Mouse (Mus musculus): ENCODE data around the gene Mep1a. TPM values are rescaled to one million over a fixed set of nuclear protein-coding genes. Genes with fewer than 3 reads are reported as not detected.

The Mep1a gene
- total and polyA plus RNA-seq, 3 experiments: not detected

GRCm38 (mm10) chr17:43544040-43544439 is 41.4 kb upstream of the Mep1a start:
- no peaks in the 10 kb centered on the region for H3K79me2 ChIP-seq (ENCODE audit: control insufficient read depth, insufficient read depth, low read length, poor library complexity)
- H3K9ac ChIP-seq (ENCODE audit: control insufficient read depth, low read depth, low read length, poor library complexity, severe bottlenecking): no peak overlapping the region
- H3K27ac ChIP-seq (ENCODE audit: control insufficient read depth, low read depth, low read length): no peak overlapping the region
- DNase-seq (ENCODE audit: low read depth, low spot score): no peak
- no peaks in the 10 kb centered on the region for H3K9me3 ChIP-seq (replicated peaks; ENCODE audit: insufficient read depth, low read length)
- no peaks in the 10 kb centered on the region for H3K36me3 ChIP-seq (ENCODE audit: control insufficient read depth in 1 of 2, insufficient read depth in 2 of 2, low read length in 2 of 2)
- no peaks in the 10 kb centered on the region for H3K4me1 ChIP-seq (ENCODE audit: control insufficient read depth in 1 of 2, insufficient read depth in 2 of 2, low read length in 2 of 2)
- H3K4me3 ChIP-seq (ENCODE audit: control insufficient read depth in 1 of 2, insufficient read depth in 1 of 2, low read depth in 2 of 2, low read length in 2 of 2): no peak overlapping the region
- TF ChIP-seq RCOR1 (IDR thresholded peaks at IDR 0.05; ENCODE audit: low read depth, low read length) (no peak), MEF2A (IDR thresholded peaks at IDR 0.05; ENCODE audit: extremely low read depth, insufficient replicate concordance, low read depth, low read length, poor library complexity, severe bottlenecking) (no peak), MYB (IDR thresholded peaks at IDR 0.05; ENCODE audit: low read depth, low read length) (no peak), BHLHE40 (IDR thresholded peaks at IDR 0.05; ENCODE audit: borderline replicate concordance, low read depth, low read length) (no peak), POLR2AphosphoS5 (IDR thresholded peaks at IDR 0.05; ENCODE audit: borderline replicate concordance, low read depth, low read length) (no peak), TBP (IDR thresholded peaks at IDR 0.05; ENCODE audit: low read depth, low read length) (no peak), SIN3A (IDR thresholded peaks at IDR 0.05; ENCODE audit: low read length) (no peak), CHD1 (IDR thresholded peaks at IDR 0.05; ENCODE audit: low read depth, low read length) (no peak), NRF1 (IDR thresholded peaks at IDR 0.05; ENCODE audit: insufficient read depth, low read depth, low read length, poor library complexity, severe bottlenecking) (no peak), ELF1 (IDR thresholded peaks at IDR 0.05; ENCODE audit: low read depth, low read length) (no peak), MAX (IDR thresholded peaks at IDR 0.05; ENCODE audit: low read length) (no peak), MAFK (IDR thresholded peaks at IDR 0.05; ENCODE audit: borderline replicate concordance, low read depth, low read length) (no peak), E2F4 (IDR thresholded peaks at IDR 0.05; ENCODE audit: borderline replicate concordance, low read depth, low read length) (no peak), ZMIZ1 (IDR thresholded peaks at IDR 0.05; ENCODE audit: low read depth, low read length) (no peak), ZKSCAN1 (IDR thresholded peaks at IDR 0.05; ENCODE audit: low read depth, low read length) (no peak)
- H3K27me3 ChIP-seq (ENCODE audit: control insufficient read depth in 1 of 2, insufficient read depth in 2 of 2, low read length in 2 of 2): no peaks in the 10 kb centered on the region

GRCm38 (mm10) chr17:43543539-43543938 is 40.9 kb upstream of the Mep1a start, which contains the start of gene Ankrd66:
Gene Ankrd66 (minus strand): TSS chr17:43543639.
- Histone ChIP-seq H3K4me3 (ENCODE audit: control insufficient read depth in 1 of 2, insufficient read depth in 1 of 2, low read depth in 2 of 2, low read length in 2 of 2) (no peak within 1 kb of the TSS), H3K27ac (ENCODE audit: control insufficient read depth, low read depth, low read length) (no peak within 1 kb of the TSS), H3K27me3 (ENCODE audit: control insufficient read depth in 1 of 2, insufficient read depth in 2 of 2, low read length in 2 of 2) (no peaks in the 10 kb centered on the region), H3K36me3 (ENCODE audit: control insufficient read depth in 1 of 2, insufficient read depth in 2 of 2, low read length in 2 of 2) (no peaks in the 10 kb centered on the region), H3K9ac (ENCODE audit: control insufficient read depth, low read depth, low read length, poor library complexity, severe bottlenecking) (no peak within 1 kb of the TSS), H3K9me3 (replicated peaks; ENCODE audit: insufficient read depth, low read length) (no peaks in the 10 kb centered on the region), H3K4me1 (ENCODE audit: control insufficient read depth in 1 of 2, insufficient read depth in 2 of 2, low read length in 2 of 2) (no peaks in the 10 kb centered on the region), H3K79me2 (ENCODE audit: control insufficient read depth, insufficient read depth, low read length, poor library complexity) (no peaks in the 10 kb centered on the region)
- TF ChIP-seq MAX (IDR thresholded peaks at IDR 0.05; ENCODE audit: low read length) (no peak), JUND (IDR thresholded peaks at IDR 0.05; ENCODE audit: low read depth, low read length) (no peak), MXI1 (IDR thresholded peaks at IDR 0.05; ENCODE audit: low read depth, low read length) (no peak), ZMIZ1 (IDR thresholded peaks at IDR 0.05; ENCODE audit: low read depth, low read length) (no peak), ZC3H11A (IDR thresholded peaks at IDR 0.05; ENCODE audit: low read depth, low read length) (no peak), MEF2A (IDR thresholded peaks at IDR 0.05; ENCODE audit: extremely low read depth, insufficient replicate concordance, low read depth, low read length, poor library complexity, severe bottlenecking) (no peak), SMC3 (IDR thresholded peaks at IDR 0.05; ENCODE audit: low read depth, low read length) (no peak), ELF1 (IDR thresholded peaks at IDR 0.05; ENCODE audit: low read depth, low read length) (no peak), TAL1 (IDR thresholded peaks at IDR 0.05; ENCODE audit: low read length) (no peak), POLR2AphosphoS5 (IDR thresholded peaks at IDR 0.05; ENCODE audit: borderline replicate concordance, low read depth, low read length) (no peak)
- no peak for DNase-seq (ENCODE audit: low read depth, low spot score)
